Mouse (Mus musculus): ENCODE data around the gene Larp6. TPM values are rescaled to one million over a fixed set of nuclear protein-coding genes. Genes with fewer than 3 reads are reported as not detected.

Larp6 gene
- total RNA-seq, 2 experiments from 2014 or later, result 32.2 to 34.1 TPM

GRCm38 (mm10) chr9:60749105-60749504 is 36.3 kb downstream of the Larp6 start:
- no peak for DNase-seq (ENCODE audit: extremely low spot score in 1 of 2, low spot score in 2 of 2)
- intact Hi-C loops (cut with DNase I), result loop anchor here (10.0 kb wide), 2 partner anchors 144 to 504 kb away; no protein-coding TSS in a partner anchor

GRCm38 (mm10) chr9:60751098-60751497 is 38.3 kb downstream of the Larp6 start:
- no peak for DNase-seq (ENCODE audit: extremely low spot score in 1 of 2, low spot score in 2 of 2)
- intact Hi-C loops (cut with DNase I), result no loop called here

GRCm38 (mm10) chr9:60751971-60752370 is 39.2 kb downstream of the Larp6 start:
- no peak for DNase-seq (ENCODE audit: extremely low spot score in 1 of 2, low spot score in 2 of 2)
- intact Hi-C loops (cut with DNase I), result no loop called here

- DNase-seq (ENCODE audit: extremely low spot score in 1 of 2, low spot score in 2 of 2), result no peak
- intact Hi-C loops (cut with DNase I), result no loop called here
Measured at GRCm38 (mm10) chr9:60752636-60753035, 39.8 kb downstream of the Larp6 start.

GRCm38 (mm10) chr9:60756258-60756657 is 43.5 kb downstream of the Larp6 start:
- intact Hi-C loops (cut with DNase I), result loop anchor here (2.0 kb wide), 1 partner anchor 103 kb away; no protein-coding TSS in a partner anchor
- DNase-seq (ENCODE audit: extremely low spot score in 1 of 2, low spot score in 2 of 2), result peak; percentile 29 to 70

GRCm38 (mm10) chr9:60756866-60757740 is 44.3 kb downstream of the Larp6 start:
- intact Hi-C loops (cut with DNase I), result loop anchor here (2.0 kb wide), 1 partner anchor 102 kb away; no protein-coding TSS in a partner anchor
- no peak for DNase-seq (ENCODE audit: extremely low spot score in 1 of 2, low spot score in 2 of 2)

- intact Hi-C loops (cut with DNase I), result loop anchor here (2.0 kb wide), 1 partner anchor 101 kb away; no protein-coding TSS in a partner anchor
- DNase-seq (ENCODE audit: extremely low spot score in 1 of 2, low spot score in 2 of 2), result peak in 1 of 2 experiments; percentile 71
Measured at GRCm38 (mm10) chr9:60757817-60758216, 45.0 kb downstream of the Larp6 start.

- intact Hi-C loops (cut with DNase I), result no loop called here
- DNase-seq (ENCODE audit: extremely low spot score in 1 of 2, low spot score in 2 of 2), result peak in 1 of 2 experiments; percentile 79
Measured at GRCm38 (mm10) chr9:60759436-60760007, 46.7 kb downstream of the Larp6 start.

- no peak for DNase-seq (ENCODE audit: extremely low spot score in 1 of 2, low spot score in 2 of 2)
- intact Hi-C loops (cut with DNase I), result no loop called here
Measured at GRCm38 (mm10) chr9:60765181-60765580, 52.4 kb downstream of the Larp6 start.

- intact Hi-C loops (cut with DNase I), result no loop called here
- peak in 1 of 2 experiments; percentile 43 for DNase-seq (ENCODE audit: extremely low spot score in 1 of 2, low spot score in 2 of 2)
Measured at GRCm38 (mm10) chr9:60768393-60768792, 55.6 kb downstream of the Larp6 start.

- peak in 1 of 2 experiments; percentile 29 for DNase-seq (ENCODE audit: extremely low spot score in 1 of 2, low spot score in 2 of 2)
- intact Hi-C loops (cut with DNase I), result no loop called here
Measured at GRCm38 (mm10) chr9:60769711-60770111, 56.9 kb downstream of the Larp6 start.

- intact Hi-C loops (cut with DNase I), result no loop called here
- no peak for DNase-seq (ENCODE audit: extremely low spot score in 1 of 2, low spot score in 2 of 2)
Measured at GRCm38 (mm10) chr9:60773713-60774112, 60.9 kb downstream of the Larp6 start.

GRCm38 (mm10) chr9:60776899-60777298 is 64.1 kb downstream of the Larp6 start:
- intact Hi-C loops (cut with DNase I), result no loop called here
- no peak for DNase-seq (ENCODE audit: extremely low spot score in 1 of 2, low spot score in 2 of 2)

GRCm38 (mm10) chr9:60782057-60782789 is 69.4 kb downstream of the Larp6 start:
- intact Hi-C loops (cut with DNase I), result no loop called here

GRCm38 (mm10) chr9:60785069-60785468 is 72.3 kb downstream of the Larp6 start:
- no peak for DNase-seq (ENCODE audit: extremely low spot score in 1 of 2, low spot score in 2 of 2)
- intact Hi-C loops (cut with DNase I), result no loop called here

More at GRCm38 (mm10) chr9:60782057-60782789, 69.4 kb downstream of the Larp6 start:
- no peak for DNase-seq (ENCODE audit: extremely low spot score in 1 of 2, low spot score in 2 of 2)

- intact Hi-C loops (cut with DNase I), result no loop called here
- DNase-seq (ENCODE audit: extremely low spot score in 1 of 2, low spot score in 2 of 2), result no peak
Measured at GRCm38 (mm10) chr9:60787517-60788110, 74.8 kb downstream of the Larp6 start.

All from left cerebral cortex, postnatal 10 days (tissue).